Mouse (Mus musculus) heart, embryonic 13.5 days (tissue): ENCODE data around the gene Pikfyve. TPM values are rescaled to one million over a fixed set of nuclear protein-coding genes. Genes with fewer than 3 reads are reported as not detected.

Experiments
- ATAC-seq: fragments of 200-750 bp; cut with Nextera tagmentation; 2 replicates; pipeline ENCODE4 v1.8.0; 2017; ENCODE audit warnings: moderate TSS enrichment; ENCODE audit not compliant: insufficient number of reproducible peaks, low FRiP score, low TSS enrichment; ENCODE audit errors: extremely low read depth
- H3K27ac ChIP-seq: fragments of 300-500 bp; sonication (generic); replicated peaks from 2 replicates; pipeline ENCODE4 v1.5.1; 2015; ENCODE audit warnings: moderate library complexity, mild to moderate bottlenecking, inconsistent platforms
- H3K27me3 ChIP-seq: fragments of 300-500 bp; sonication (generic); replicated peaks from 2 replicates; pipeline ENCODE4 v1.6.1; 2015; ENCODE audit warnings: mild to moderate bottlenecking, inconsistent platforms
- H3K36me3 ChIP-seq: fragments of 300-500 bp; sonication (generic); 2 replicates; pipeline ENCODE4 v1.6.1; 2015; ENCODE audit warnings: mild to moderate bottlenecking, inconsistent platforms
- H3K4me1 ChIP-seq: fragments of 300-500 bp; sonication (generic); 2 replicates; pipeline ENCODE4 v1.6.1; 2015; ENCODE audit warnings: inconsistent platforms
- H3K4me2 ChIP-seq: fragments of 300-500 bp; sonication (generic); 2 replicates; pipeline ENCODE4 v1.6.1; 2015; ENCODE audit warnings: inconsistent platforms, mild to moderate bottlenecking, moderate library complexity
- H3K4me3 ChIP-seq: fragments of 300-500 bp; sonication (generic); 2 replicates; pipeline ENCODE4 v1.5.1; 2015; ENCODE audit warnings: moderate library complexity, mild to moderate bottlenecking, inconsistent platforms
- H3K9ac ChIP-seq: fragments of 300-500 bp; sonication (generic); 2 replicates; pipeline ENCODE4 v1.6.1; 2015; ENCODE audit warnings: inconsistent platforms, mild to moderate bottlenecking, moderate library complexity
- H3K9me3 ChIP-seq: fragments of 300-500 bp; sonication (generic); 2 replicates; pipeline ENCODE4 v1.6.1; 2016; ENCODE audit warnings: inconsistent platforms
- WGBS: fragments of 180-500 bp; shearing (Covaris S2); methylation state at CpG from one replicate; pipeline ENCODE4 v1.1.7; 2015; ENCODE audit warnings: mixed read lengths; 5-methylcytosine and 5-hydroxymethylcytosine counted together
- polyA plus RNA-seq: library from polyadenylated mRNA; unstranded; fragments of >200 nt; fragmentation: Nextera tagmentation; extraction: Ambion mirVana; gene quantifications from 2 replicates; pipeline ENCODE4 v1.2.1, GENCODE M21; 2015

Pikfyve gene
- polyA plus RNA-seq, 1 experiment from 2014 or later: 5.0 TPM

- peak overlapping the region; percentile 72 for H3K27ac ChIP-seq
- WGBS: 21% methylated on average over 12 of the region's 12 CpGs
- H3K4me1 ChIP-seq: peaks cover 16% of the 10 kb centered on the region
- H3K4me2 ChIP-seq: peak overlapping the region; percentile 94
- H3K27me3 ChIP-seq: no peaks in the 10 kb centered on the region
- no peaks in the 10 kb centered on the region for H3K36me3 ChIP-seq
- peak overlapping the region; percentile 85 for H3K4me3 ChIP-seq
- no peaks in the 10 kb centered on the region for H3K9me3 ChIP-seq
- ATAC-seq: no peak
- peak overlapping the region; percentile 80 for H3K9ac ChIP-seq
These were observed 818 bp upstream of the Pikfyve start for GRCm38 (mm10) chr1:65185524-65186205.

DNA sequence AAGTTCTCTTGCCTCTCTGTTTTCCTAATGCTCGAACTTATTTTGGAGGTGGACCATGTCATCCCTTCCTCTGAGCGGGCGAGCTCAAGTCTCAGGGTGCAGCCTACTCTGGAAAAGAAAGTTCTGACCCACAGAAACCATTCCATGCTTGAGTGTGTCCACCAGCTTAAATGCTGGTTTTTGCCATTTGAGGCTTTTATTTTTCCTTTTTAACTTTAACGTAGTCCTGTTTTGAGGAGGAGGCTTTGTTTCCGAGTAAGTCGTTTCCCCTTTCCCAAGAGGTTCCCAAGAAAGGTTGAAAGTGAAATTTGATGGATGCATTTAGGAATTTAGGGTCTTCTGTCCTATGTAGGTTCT is 569 bp downstream of the Pikfyve start:
- Histone ChIP-seq H3K9ac (peak overlapping the region; percentile 90), H3K4me2 (peak overlapping the region; percentile 94), H3K36me3 (peaks cover 11% of the 10 kb centered on the region), H3K4me3 (peak overlapping the region; percentile 85), H3K4me1 (peaks cover 16% of the 10 kb centered on the region), H3K27me3 (no peaks in the 10 kb centered on the region), H3K27ac (peak overlapping the region; percentile 80), H3K9me3 (no peaks in the 10 kb centered on the region)
- WGBS: 0% methylated on average over 6 of the region's 6 CpGs
- no peak for ATAC-seq

DNA sequence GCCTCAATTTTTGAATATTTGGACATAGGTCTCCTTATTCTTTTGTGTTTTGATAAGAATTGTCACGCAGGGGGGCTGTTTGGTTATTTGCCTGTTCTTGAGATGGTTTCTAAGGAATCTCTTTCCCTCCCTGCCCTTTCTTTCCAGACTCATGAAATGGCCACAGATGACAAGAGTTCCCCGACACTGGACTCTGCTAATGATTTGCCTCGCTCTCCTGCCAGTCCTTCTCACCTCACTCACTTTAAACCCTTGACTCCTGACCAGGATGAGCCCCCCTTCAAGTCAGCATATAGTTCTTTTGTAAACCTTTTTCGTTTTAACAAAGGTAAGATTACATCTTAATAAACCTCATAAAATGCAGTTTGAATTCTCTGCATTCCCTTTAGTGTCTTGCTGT is 3.7 kb downstream of the Pikfyve start:
- Histone ChIP-seq H3K27me3 (no peaks in the 10 kb centered on the region), H3K36me3 (peaks cover 32% of the 10 kb centered on the region), H3K4me2 (no peak overlapping the region), H3K4me1 (peaks cover 16% of the 10 kb centered on the region), H3K9ac (no peak overlapping the region), H3K27ac (no peak overlapping the region), H3K4me3 (no peak overlapping the region), H3K9me3 (no peaks in the 10 kb centered on the region)
- ATAC-seq: no peak
- WGBS: 79% methylated on average over 4 of the region's 4 CpGs

- 81% methylated on average over 2 of the region's 2 CpGs for WGBS
- no peak for ATAC-seq
- no peak overlapping the region for H3K9ac ChIP-seq
- no peaks in the 10 kb centered on the region for H3K9me3 ChIP-seq
- no peak overlapping the region for H3K4me3 ChIP-seq
- H3K4me2 ChIP-seq: no peak overlapping the region
- peaks cover 54% of the 10 kb centered on the region for H3K36me3 ChIP-seq
- no peak overlapping the region for H3K27ac ChIP-seq
- H3K4me1 ChIP-seq: no peaks in the 10 kb centered on the region
- H3K27me3 ChIP-seq: no peaks in the 10 kb centered on the region
These were observed 6.7 kb downstream of the Pikfyve start for GRCm38 (mm10) chr1:65193226-65193625.

DNA sequence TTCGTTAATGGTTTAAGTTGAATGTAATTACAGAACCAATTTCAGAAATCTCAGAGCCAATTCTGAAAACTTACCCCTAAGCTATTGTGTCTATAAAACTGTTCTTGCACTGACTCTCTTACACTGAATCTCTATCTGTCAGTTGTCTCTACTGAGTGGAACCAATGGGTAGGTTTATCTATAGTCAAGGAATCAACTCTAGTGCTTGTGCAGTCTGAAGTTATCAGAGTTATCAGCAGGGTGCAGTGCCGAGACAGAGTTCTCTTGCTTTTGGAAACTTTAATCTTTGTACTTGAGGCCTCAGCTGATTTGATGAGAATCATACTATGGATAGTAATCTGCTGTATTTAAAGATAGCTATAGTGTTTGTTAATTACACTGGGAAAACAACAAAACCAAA is 11.9 kb downstream of the Pikfyve start:
- ATAC-seq: no peak
- Histone ChIP-seq H3K4me2 (no peak overlapping the region), H3K9me3 (no peaks in the 10 kb centered on the region), H3K9ac (no peak overlapping the region), H3K4me3 (no peak overlapping the region), H3K4me1 (no peaks in the 10 kb centered on the region), H3K36me3 (peaks cover 53% of the 10 kb centered on the region), H3K27me3 (no peaks in the 10 kb centered on the region), H3K27ac (no peak overlapping the region)
- 65% methylated on average over 2 of the region's 2 CpGs for WGBS

GRCm38 (mm10) chr1:65198861-65199260 is 12.4 kb downstream of the Pikfyve start:
- Histone ChIP-seq H3K4me3 (no peak overlapping the region), H3K9me3 (no peaks in the 10 kb centered on the region), H3K36me3 (peaks cover 53% of the 10 kb centered on the region), H3K27me3 (no peaks in the 10 kb centered on the region), H3K27ac (no peak overlapping the region), H3K9ac (no peak overlapping the region), H3K4me1 (no peaks in the 10 kb centered on the region), H3K4me2 (no peak overlapping the region)
- WGBS: 92% methylated on average over 2 of the region's 2 CpGs
- ATAC-seq: no peak

DNA sequence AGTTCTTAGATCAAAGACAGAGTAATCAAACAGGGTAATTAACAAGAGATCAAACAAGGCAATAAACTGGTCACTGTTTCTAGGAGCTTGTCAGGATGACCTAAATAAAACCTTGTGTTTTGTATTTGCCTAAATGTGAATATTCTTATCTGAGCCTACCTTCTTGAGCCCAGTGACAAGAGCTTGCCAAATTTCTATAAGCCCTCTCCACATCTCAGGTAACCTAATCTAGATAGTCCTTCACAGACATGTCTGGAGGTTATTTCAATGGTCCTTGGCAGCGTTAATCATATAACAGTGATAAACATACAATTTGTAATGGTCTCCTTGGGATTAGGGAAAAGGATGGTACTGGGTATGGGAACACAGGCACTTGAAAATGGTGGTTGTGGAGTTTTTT is 17.8 kb downstream of the Pikfyve start:
- ATAC-seq: no peak
- 88% methylated on average over 1 of the region's 1 CpGs for WGBS
- H3K4me3 ChIP-seq: no peak overlapping the region
- H3K9me3 ChIP-seq: no peaks in the 10 kb centered on the region
- H3K4me1 ChIP-seq: no peaks in the 10 kb centered on the region
- H3K36me3 ChIP-seq: peaks cover 66% of the 10 kb centered on the region
- H3K27ac ChIP-seq: no peak overlapping the region
- no peak overlapping the region for H3K4me2 ChIP-seq
- H3K9ac ChIP-seq: no peak overlapping the region
- no peaks in the 10 kb centered on the region for H3K27me3 ChIP-seq

- WGBS: 69% methylated on average over 2 of the region's 2 CpGs
- H3K4me3 ChIP-seq: no peak overlapping the region
- no peak overlapping the region for H3K27ac ChIP-seq
- H3K4me2 ChIP-seq: no peak overlapping the region
- H3K9me3 ChIP-seq: peaks cover 19% of the 10 kb centered on the region
- H3K27me3 ChIP-seq: no peaks in the 10 kb centered on the region
- no peaks in the 10 kb centered on the region for H3K4me1 ChIP-seq
- no peak overlapping the region for H3K9ac ChIP-seq
- peaks cover 66% of the 10 kb centered on the region for H3K36me3 ChIP-seq
- no peak for ATAC-seq
These were observed 26.7 kb downstream of the Pikfyve start for GRCm38 (mm10) chr1:65213214-65213613.

DNA sequence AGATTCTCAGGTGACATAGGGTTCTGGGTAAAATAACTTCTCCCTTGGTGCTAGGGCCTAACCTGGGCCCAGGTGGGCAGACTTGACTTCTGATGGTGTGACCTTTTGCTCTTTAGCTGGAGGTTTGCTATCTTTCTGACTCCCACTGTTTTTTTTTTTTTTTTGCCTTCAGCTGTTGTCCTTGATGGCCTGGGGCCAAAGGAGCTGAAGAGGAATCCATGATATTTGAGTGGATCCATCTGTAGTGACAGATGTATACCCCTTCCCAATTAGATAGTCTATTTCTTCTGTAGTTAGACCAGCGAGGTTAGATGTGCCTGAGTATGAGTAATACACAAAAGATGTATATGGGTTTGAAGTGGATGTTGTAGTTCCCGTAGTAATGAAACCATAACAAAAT is 31.1 kb downstream of the Pikfyve start:
- Histone ChIP-seq H3K36me3 (peaks cover 58% of the 10 kb centered on the region), H3K27me3 (no peaks in the 10 kb centered on the region), H3K4me3 (no peak overlapping the region), H3K9me3 (no peaks in the 10 kb centered on the region), H3K4me1 (no peaks in the 10 kb centered on the region), H3K9ac (no peak overlapping the region), H3K27ac (no peak overlapping the region), H3K4me2 (no peak overlapping the region)
- 88% methylated on average over 2 of the region's 2 CpGs for WGBS
- no peak for ATAC-seq

DNA sequence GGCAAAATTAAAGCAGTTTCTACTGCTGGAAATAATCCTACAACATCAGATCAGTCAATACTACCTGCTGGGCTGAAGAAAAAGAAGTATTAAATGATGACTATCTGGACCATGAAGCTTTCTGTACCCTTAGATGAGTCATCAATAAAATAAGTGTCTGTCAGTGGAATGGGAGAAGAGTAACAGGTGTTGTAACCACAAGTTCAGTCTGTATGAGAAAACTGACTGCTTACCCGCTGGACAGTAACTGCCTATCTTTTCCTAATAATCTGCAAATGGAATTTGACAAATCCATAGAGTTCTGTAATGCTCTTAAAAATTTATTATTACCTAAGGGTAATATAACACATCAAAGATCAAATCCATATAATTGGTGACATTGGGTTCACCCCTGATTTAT is 31.5 kb downstream of the Pikfyve start:
- 85% methylated on average over 1 of the region's 1 CpGs for WGBS
- ATAC-seq: no peak
- H3K9ac ChIP-seq: no peak overlapping the region
- no peak overlapping the region for H3K27ac ChIP-seq
- H3K36me3 ChIP-seq: peaks cover 61% of the 10 kb centered on the region
- H3K9me3 ChIP-seq: no peaks in the 10 kb centered on the region
- no peaks in the 10 kb centered on the region for H3K4me1 ChIP-seq
- no peak overlapping the region for H3K4me2 ChIP-seq
- no peaks in the 10 kb centered on the region for H3K27me3 ChIP-seq
- H3K4me3 ChIP-seq: no peak overlapping the region

DNA sequence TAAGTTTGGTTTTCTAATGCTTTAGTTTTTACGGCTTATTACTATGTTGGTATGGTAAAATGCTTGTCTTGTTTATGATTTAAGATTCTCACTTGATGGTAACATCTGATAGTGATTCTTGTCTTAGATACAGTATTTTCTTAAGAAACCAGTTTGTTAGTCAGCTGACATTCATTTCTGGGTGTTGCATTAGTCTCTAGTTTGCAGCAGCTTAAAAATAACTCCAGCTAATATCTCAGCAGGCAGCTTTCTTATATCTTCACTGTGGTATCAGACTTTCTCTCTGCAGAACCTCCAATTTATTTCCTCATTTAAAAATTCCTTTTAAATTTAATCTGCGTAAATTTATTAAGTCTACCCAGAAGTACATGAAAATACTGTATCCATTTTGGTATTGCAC is 37.2 kb downstream of the Pikfyve start:
- H3K27ac ChIP-seq: no peak overlapping the region
- no peak overlapping the region for H3K9ac ChIP-seq
- H3K9me3 ChIP-seq: no peaks in the 10 kb centered on the region
- WGBS: 90% methylated on average over 2 of the region's 2 CpGs
- H3K27me3 ChIP-seq: no peaks in the 10 kb centered on the region
- no peak for ATAC-seq
- H3K4me1 ChIP-seq: no peaks in the 10 kb centered on the region
- no peak overlapping the region for H3K4me3 ChIP-seq
- no peak overlapping the region for H3K4me2 ChIP-seq
- peaks cover 59% of the 10 kb centered on the region for H3K36me3 ChIP-seq

DNA sequence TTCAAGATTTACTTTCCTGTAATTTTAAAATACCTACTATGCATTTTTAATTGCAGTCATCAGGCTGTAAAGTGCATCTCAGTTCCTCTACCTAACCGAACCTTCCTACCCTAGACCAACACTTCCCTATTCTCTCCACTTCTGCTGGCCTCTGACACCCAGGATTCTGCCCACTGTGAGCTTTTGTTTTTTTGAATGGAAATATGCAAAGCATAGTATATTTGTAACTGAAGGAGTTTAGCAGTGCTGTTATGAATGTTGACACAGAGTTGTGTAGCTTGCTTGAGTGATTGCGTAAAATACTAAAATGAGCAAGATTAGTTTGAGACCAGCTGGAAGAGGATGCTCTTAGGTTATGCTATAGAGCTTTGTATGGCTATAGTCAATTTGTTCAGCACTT is 41.2 kb downstream of the Pikfyve start:
- WGBS: 88% methylated on average over 2 of the region's 2 CpGs
- Histone ChIP-seq H3K9me3 (no peaks in the 10 kb centered on the region), H3K4me2 (no peak overlapping the region), H3K4me3 (no peak overlapping the region), H3K9ac (no peak overlapping the region), H3K27ac (no peak overlapping the region), H3K36me3 (peaks cover 38% of the 10 kb centered on the region), H3K4me1 (no peaks in the 10 kb centered on the region), H3K27me3 (no peaks in the 10 kb centered on the region)
- no peak for ATAC-seq
